In the genomic region with DNA sequence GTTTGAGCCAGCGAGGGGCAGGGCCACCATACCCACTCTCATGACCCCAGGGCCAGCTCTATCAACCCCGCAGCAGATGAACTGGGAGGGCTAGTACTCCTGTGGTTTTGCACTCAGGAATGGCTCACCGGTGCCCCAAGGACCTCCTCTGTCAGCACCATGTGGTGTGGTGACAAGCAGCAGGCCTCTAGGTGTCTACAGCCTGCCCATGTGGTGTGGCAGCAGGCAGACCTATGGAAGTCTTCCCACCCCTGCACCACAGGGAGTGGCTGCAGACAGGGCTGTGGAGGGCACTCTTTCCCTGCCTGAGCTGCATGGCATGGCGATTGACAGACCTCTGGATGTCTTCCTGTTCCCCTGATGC, we compare ENCODE assay signal across 13 mouse cellular contexts. TPM values are rescaled to one million over a fixed set of nuclear protein-coding genes. Genes with fewer than 3 reads are reported as not detected.
A peak's percentile ranks its signal among the peaks of the same experiment; 100 is the strongest.
DNase-seq lines count a peak whose midpoint lies in the region; ATAC-seq and TF ChIP-seq lines count a peak whose summit lies in the region.
"Had no signal": no experiment of that assay in that cellular context is flagged by ENCODE, and none has a peak within 500 bp of the region (broad histone marks: within the 10 kb centered on the region; RNA-seq: fewer than 3 reads in every experiment).

No protein-coding gene starts in this region.

- H3K4me1 ChIP-seq in forebrain, embryonic 14.5 days (ENCODE audit: control insufficient read depth, insufficient read depth, low read length) = peaks cover 13% of the 10 kb centered on the region
- 0 out of 2 replicates have a peak, but pooled peaks cover 4% of the 10 kb centered on the region for H3K4me1 ChIP-seq in forebrain, embryonic 11.5 days (replicated peaks; ENCODE audit: control insufficient read depth, insufficient read depth, low read length)
- no peaks in the 10 kb centered on the region for H3K4me1 ChIP-seq in kidney, embryonic 16.5 days (ENCODE audit: insufficient read depth, low read length)
- peaks cover 5% of the 10 kb centered on the region for H3K4me1 ChIP-seq in limb, embryonic 12.5 days (replicated peaks)
- H3K4me1 ChIP-seq in kidney, adult 2 months (ENCODE audit: control insufficient read depth, insufficient read depth, low read length) = peaks cover 3% of the 10 kb centered on the region; the same call in 1 of the 2 replicates

- ATAC-seq in forebrain, embryonic 14.5 days = peak; percentile 10; the same call in 1 of the 2 replicates
- ATAC-seq in forebrain, embryonic 11.5 days (replicated peaks; ENCODE audit: low FRiP score) = no peak
- ATAC-seq in kidney, embryonic 16.5 days (ENCODE audit: low FRiP score, low TSS enrichment) = peak; percentile 42
- 0 out of 2 replicates have a peak, but pooled peaks have one; percentile 11 for ATAC-seq in common myeloid progenitor, adult 5-6 weeks (replicated peaks; ENCODE audit: low read depth, poor library complexity, severe bottlenecking)
- 0 out of 2 replicates have a peak, but pooled peaks have one; percentile 26 for ATAC-seq in limb, embryonic 12.5 days (ENCODE audit: insufficient number of reproducible peaks, insufficient read depth, low FRiP score, low TSS enrichment, low read depth)

- no peak overlapping the region for H3K4me3 ChIP-seq in forebrain, embryonic 14.5 days (ENCODE audit: low read depth, low read length)
- no peak overlapping the region for H3K4me3 ChIP-seq in forebrain, embryonic 11.5 days (ENCODE audit: low read depth, low read length)
- H3K4me3 ChIP-seq in kidney, embryonic 16.5 days (ENCODE audit: low read length) = no peak overlapping the region
- no peak overlapping the region for H3K4me3 ChIP-seq in limb, embryonic 12.5 days (replicated peaks)
- no peak overlapping the region for H3K4me3 ChIP-seq in kidney, adult 2 months (ENCODE audit: insufficient read depth, low read depth, low read length)
- H3K4me3 ChIP-seq: myocyte had no signal

- H3K27ac ChIP-seq in forebrain, embryonic 14.5 days (ENCODE audit: low read depth, low read length) = no peak overlapping the region
- H3K27ac ChIP-seq in forebrain, embryonic 11.5 days (ENCODE audit: low read depth, low read length) = no peak overlapping the region
- H3K27ac ChIP-seq in kidney, embryonic 16.5 days (ENCODE audit: low read length) = no peak overlapping the region
- H3K27ac ChIP-seq in limb, embryonic 12.5 days = no peak overlapping the region
- H3K27ac ChIP-seq in kidney, adult 2 months (ENCODE audit: insufficient read depth, low read depth, low read length) = no peak overlapping the region

- no peak for TF ChIP-seq POLR2A in kidney, adult 2 months (IDR thresholded peaks at IDR 0.05; ENCODE audit: low read depth, low read length)

- no peak for TF ChIP-seq CTCF in kidney, adult 2 months (conservative IDR thresholded peaks at IDR 0.05; ENCODE audit: insufficient read depth, insufficient read length, low read depth, low read length)

- no peaks in the 10 kb centered on the region for H3K36me3 ChIP-seq in forebrain, embryonic 14.5 days (ENCODE audit: control insufficient read depth, insufficient read depth, low read length)
- no peaks in the 10 kb centered on the region for H3K36me3 ChIP-seq in forebrain, embryonic 11.5 days (ENCODE audit: control insufficient read depth, insufficient read depth, low read length)
- H3K36me3 ChIP-seq in kidney, embryonic 16.5 days (ENCODE audit: insufficient read depth, low read length) = no peaks in the 10 kb centered on the region
- no peaks in the 10 kb centered on the region for H3K36me3 ChIP-seq in limb, embryonic 12.5 days
- H3K36me3 ChIP-seq in kidney, adult 2 months (ENCODE audit: control insufficient read depth, insufficient read depth, low read length) = no peaks in the 10 kb centered on the region

- no peaks in the 10 kb centered on the region for H3K27me3 ChIP-seq in forebrain, embryonic 14.5 days (replicated peaks; ENCODE audit: control insufficient read depth, insufficient read depth, low read length)
- no peaks in the 10 kb centered on the region for H3K27me3 ChIP-seq in forebrain, embryonic 11.5 days (ENCODE audit: control insufficient read depth, insufficient read depth, low read length)
- H3K27me3 ChIP-seq in kidney, embryonic 16.5 days (ENCODE audit: insufficient read depth, low read length) = no peaks in the 10 kb centered on the region
- H3K27me3 ChIP-seq in limb, embryonic 12.5 days = no peaks in the 10 kb centered on the region
- no peaks in the 10 kb centered on the region for H3K27me3 ChIP-seq in kidney, adult 2 months (replicated peaks; ENCODE audit: control insufficient read depth, insufficient read depth, low read length)

- 31% methylated on average over 4 of the region's 4 CpGs for WGBS in forebrain, embryonic 14.5 days
- WGBS in forebrain, embryonic 11.5 days = 33% methylated on average over 4 of the region's 4 CpGs
- WGBS in kidney, embryonic 16.5 days = 27% methylated on average over 4 of the region's 4 CpGs
- WGBS in limb, embryonic 12.5 days = 23% methylated on average over 4 of the region's 4 CpGs
- 41% methylated on average over 4 of the region's 4 CpGs for WGBS in kidney, adult 2 months

- no peak overlapping the region for H3K9ac ChIP-seq in forebrain, embryonic 14.5 days (ENCODE audit: low read length)
- H3K9ac ChIP-seq in forebrain, embryonic 11.5 days (ENCODE audit: low read length) = no peak overlapping the region
- H3K9ac ChIP-seq in kidney, embryonic 16.5 days (replicated peaks; ENCODE audit: low read length) = no peak overlapping the region
- H3K9ac ChIP-seq in limb, embryonic 12.5 days (replicated peaks) = no peak overlapping the region

- DNase-seq in forebrain, embryonic 14.5 days (ENCODE audit: low spot score) = no peak
- DNase-seq in forebrain, embryonic 11.5 days (ENCODE audit: low spot score) = no peak
- DNase-seq in kidney, adult 11 months = no peak
- DNase-seq in frontal cortex, postnatal 14 days (ENCODE audit: low spot score in 2 of 2) = no peak
- DNase-seq in kidney, adult 2 months = no peak
- DNase-seq: adrenal gland, adult 8-10 months had no signal

- no peaks in the 10 kb centered on the region for H3K9me3 ChIP-seq in forebrain, embryonic 14.5 days (replicated peaks; ENCODE audit: control insufficient read depth, low read length)
- no peaks in the 10 kb centered on the region for H3K9me3 ChIP-seq in forebrain, embryonic 11.5 days (ENCODE audit: control insufficient read depth, low read length)
- no peaks in the 10 kb centered on the region for H3K9me3 ChIP-seq in kidney, embryonic 16.5 days (ENCODE audit: low read length)
- H3K9me3 ChIP-seq in limb, embryonic 12.5 days = no peaks in the 10 kb centered on the region

- H3K4me2 ChIP-seq in forebrain, embryonic 14.5 days (ENCODE audit: low read length) = no peak overlapping the region
- H3K4me2 ChIP-seq in forebrain, embryonic 11.5 days (ENCODE audit: low read depth, low read length, severe bottlenecking) = no peak overlapping the region
- no peak overlapping the region for H3K4me2 ChIP-seq in kidney, embryonic 16.5 days (replicated peaks; ENCODE audit: low read depth, low read length)
- H3K4me2 ChIP-seq in limb, embryonic 12.5 days = no peak overlapping the region

RNA-seq across cellular contexts. Expression of gene Crb1, which starts 2.7 kb away (rescaled TPM):
- polyA plus RNA-seq in forebrain, embryonic 14.5 days (2014; fragmentation: Nextera tagmentation; extraction: Ambion mirVana) = 1.3 and 1.8 TPM in 2 replicates
- polyA plus RNA-seq in forebrain, embryonic 11.5 days (2014; fragmentation: Nextera tagmentation; extraction: Ambion mirVana) = 2.0 and 2.1 TPM in 2 replicates
- 0.20 and 0.24 TPM in 2 replicates for polyA plus RNA-seq in kidney, embryonic 16.5 days (2015; fragmentation: Nextera tagmentation; extraction: Ambion mirVana)
- total RNA-seq in common myeloid progenitor, adult 5-6 weeks (2017) = not detected in 2 replicates
- polyA plus RNA-seq in limb, embryonic 12.5 days (2016; fragmentation: Nextera tagmentation; extraction: Ambion mirVana) = 0.05 and 0.39 TPM in 2 replicates
- polyA plus RNA-seq in kidney, adult 2 months (2012; rRNA removed) = 0.12 and 0.23 TPM in 2 replicates
- total RNA-seq: adrenal gland, adult 8-10 months had no signal
- polyA plus RNA-seq: C2C12; gonadal fat pad, adult 2 months; spleen, adult 2 months had no signal

RNA-seq across cellular contexts. Expression of gene Zbtb41, which starts 42.5 kb away (rescaled TPM):
- polyA plus RNA-seq in forebrain, embryonic 14.5 days (2014; fragmentation: Nextera tagmentation; extraction: Ambion mirVana) = 17.4 and 25.0 TPM in 2 replicates
- 18.3 and 21.0 TPM in 2 replicates for polyA plus RNA-seq in forebrain, embryonic 11.5 days (2014; fragmentation: Nextera tagmentation; extraction: Ambion mirVana)
- polyA plus RNA-seq in kidney, embryonic 16.5 days (2015; fragmentation: Nextera tagmentation; extraction: Ambion mirVana) = 9.1 and 9.9 TPM in 2 replicates
- total RNA-seq in common myeloid progenitor, adult 5-6 weeks (2017) = 21.2 and 28.9 TPM in 2 replicates
- polyA plus RNA-seq in limb, embryonic 12.5 days (2016; fragmentation: Nextera tagmentation; extraction: Ambion mirVana) = 13.2 and 13.3 TPM in 2 replicates
- 8.0 and 8.4 TPM in 2 replicates for polyA plus RNA-seq in kidney, adult 2 months (2012; rRNA removed)
